Mouse (Mus musculus) hindbrain, postnatal 0 days (tissue): ENCODE measurements around the gene Bicc1. TPM values are rescaled to one million over a fixed set of nuclear protein-coding genes. Genes with fewer than 3 reads are reported as not detected.

Experiments used
- ATAC-seq: fragments of 200-750 bp; cut with Nextera tagmentation; 2 replicates; pipeline ENCODE4 v1.8.0; 2017; ENCODE audit warnings: mild to moderate bottlenecking, moderate TSS enrichment, moderate library complexity
- DNase-seq: peaks from one replicate; pipeline ENCODE4 v3.0.0-alpha.2; 2015; ENCODE audit warnings: low spot score
- H3K27ac ChIP-seq: fragments of 300-500 bp; sonication (generic); 2 replicates; pipeline ENCODE4 v1.5.1; 2014; ENCODE audit warnings: mild to moderate bottlenecking
- H3K27me3 ChIP-seq: fragments of 300-500 bp; sonication (generic); 2 replicates; pipeline ENCODE4 v1.6.1; 2014; ENCODE audit warnings: low read length, mixed read lengths; ENCODE audit not compliant: insufficient read depth
- H3K36me3 ChIP-seq: fragments of 300-500 bp; sonication (generic); 2 replicates; pipeline ENCODE4 v1.6.1; 2014; ENCODE audit warnings: low read length, mixed read lengths; ENCODE audit not compliant: insufficient read depth
- H3K4me1 ChIP-seq: fragments of 300-500 bp; sonication (generic); 2 replicates; pipeline ENCODE4 v1.6.1; 2014; ENCODE audit warnings: antibody characterized with exemption, low read length, mixed read lengths; ENCODE audit not compliant: insufficient read depth
- H3K4me2 ChIP-seq: fragments of 300-500 bp; sonication (generic); 2 replicates; pipeline ENCODE4 v1.6.1; 2014; ENCODE audit warnings: low read depth, mild to moderate bottlenecking, low read length, moderate library complexity, mixed read lengths
- H3K4me3 ChIP-seq: fragments of 300-500 bp; sonication (generic); 2 replicates; pipeline ENCODE4 v1.5.1; 2014; ENCODE audit warnings: low read length
- H3K9ac ChIP-seq: fragments of 300-500 bp; sonication (generic); replicated peaks from 2 replicates; pipeline ENCODE4 v1.6.1; 2014; ENCODE audit warnings: mild to moderate bottlenecking, low read length, moderate library complexity, mixed read lengths
- H3K9me3 ChIP-seq: fragments of 300-500 bp; sonication (generic); 2 replicates; pipeline ENCODE4 v1.6.1; 2016; ENCODE audit warnings: low read length, mixed read lengths
- CTCF ChIP-seq: IDR thresholded peaks from 2 replicates; pipeline ENCODE4 v1.5.1; 2016; ENCODE audit warnings: antibody characterized with exemption, control low read depth, low read depth
- WGBS: fragments of 180-500 bp; shearing (Covaris S2); extraction: QIAGEN DNeasy Blood & Tissue Kit; methylation state at CpG from one replicate; pipeline ENCODE4 v1.1.7; 2014; 5-methylcytosine and 5-hydroxymethylcytosine counted together
- polyA plus RNA-seq: library from polyadenylated mRNA; unstranded; fragments of >200 nt; fragmentation: Nextera tagmentation; extraction: Ambion mirVana; gene quantifications from 2 replicates; pipeline ENCODE4 v1.2.1, GENCODE M21; 2015
- total RNA-seq: library from RNA; depleted of rRNA; stranded (reverse); fragments of >200 nt; gene quantifications from 2 replicates; pipeline ENCODE4 v1.2.3, GENCODE M21; 2014

The Bicc1 gene
- total and polyA plus RNA-seq, 2 experiments from 2014 or later, result 5.1 to 6.5 TPM

DNA sequence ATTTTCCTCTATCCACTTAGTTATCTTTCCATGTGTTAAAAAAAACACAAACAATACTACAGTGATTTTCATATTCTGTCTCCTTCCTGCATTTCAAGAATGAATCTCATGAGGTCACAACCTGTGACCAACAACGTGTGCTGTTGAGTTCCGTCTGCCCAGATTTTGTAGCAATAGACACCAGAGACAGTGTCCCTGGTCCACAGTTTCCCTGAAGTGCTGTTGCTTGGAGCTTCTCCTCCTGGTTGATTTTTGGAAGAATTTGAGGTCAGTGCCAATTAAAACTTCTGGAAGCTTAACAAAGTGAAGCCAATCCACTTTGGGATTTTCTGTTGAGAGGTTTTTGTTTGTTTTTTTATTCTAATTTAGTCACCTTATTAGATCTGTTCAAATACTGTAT lies 16.9 kb downstream of the Bicc1 start:
- H3K4me1 ChIP-seq, result no peaks in the 10 kb centered on the region
- H3K27ac ChIP-seq, result no peak overlapping the region
- H3K4me2 ChIP-seq, result no peak overlapping the region
- no peak overlapping the region for H3K9ac ChIP-seq
- H3K27me3 ChIP-seq, result no peaks in the 10 kb centered on the region
- 94% methylated on average over 2 of the region's 2 CpGs for WGBS
- H3K4me3 ChIP-seq, result no peak overlapping the region
- TF ChIP-seq CTCF, result no peak
- H3K36me3 ChIP-seq, result no peaks in the 10 kb centered on the region
- ATAC-seq (no peak), DNase-seq (no peak)
- 0 out of 2 replicates have a peak, but pooled peaks cover 4% of the 10 kb centered on the region for H3K9me3 ChIP-seq

DNA sequence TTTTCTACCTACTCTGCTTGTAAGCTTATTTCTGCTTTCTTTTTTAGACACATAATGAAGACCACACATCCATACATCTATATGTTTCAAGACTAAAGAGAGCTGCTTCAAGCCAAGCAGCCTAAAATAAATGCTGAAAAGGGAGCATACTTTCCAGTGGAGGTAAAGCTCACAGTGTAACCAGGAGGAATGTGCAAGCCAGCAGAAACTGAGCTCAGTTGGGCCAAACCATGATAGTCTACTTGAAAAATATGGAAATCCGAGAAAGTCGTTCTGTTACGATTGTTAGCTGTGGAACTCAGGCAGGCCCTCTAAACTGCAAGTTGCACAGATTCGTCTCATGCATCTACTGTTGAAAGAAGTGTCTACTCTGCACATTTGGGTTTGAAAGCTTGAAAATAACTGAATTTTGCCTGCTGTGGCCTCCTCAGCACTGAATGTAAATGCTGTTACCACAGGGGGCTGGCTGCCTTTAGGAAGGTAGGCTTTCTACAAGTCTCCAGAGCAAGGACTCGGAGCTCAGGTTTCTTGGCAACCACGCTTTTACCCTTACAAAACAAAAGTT lies 19.1 kb downstream of the Bicc1 start:
- DNase-seq, result no peak

DNA sequence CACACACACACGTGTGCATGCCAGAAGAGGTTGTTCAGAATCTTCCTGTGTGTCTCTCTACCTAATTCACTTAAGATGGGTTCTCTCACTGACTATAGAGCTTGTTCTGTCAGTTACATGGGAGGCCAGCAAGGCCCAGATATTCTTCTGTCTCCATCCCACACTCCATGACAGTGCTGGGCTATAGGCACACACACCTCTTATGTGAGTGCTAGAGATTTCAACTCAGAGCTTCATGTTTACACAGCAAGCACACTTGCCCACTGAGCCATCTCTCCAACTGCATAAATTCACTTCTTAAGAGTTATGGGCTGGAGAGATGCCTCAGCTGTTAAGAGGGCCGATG lies 20.7 kb downstream of the Bicc1 start:
- Histone ChIP-seq H3K4me1 (no peaks in the 10 kb centered on the region), H3K9ac (no peak overlapping the region), H3K36me3 (no peaks in the 10 kb centered on the region), H3K4me2 (no peak overlapping the region), H3K9me3 (0 out of 2 replicates have a peak, but pooled peaks cover 4% of the 10 kb centered on the region), H3K27me3 (no peaks in the 10 kb centered on the region), H3K4me3 (no peak overlapping the region), H3K27ac (no peak overlapping the region)
- DNase-seq, result no peak
- 69% methylated on average over 2 of the region's 2 CpGs for WGBS
- no peak for ATAC-seq
- TF ChIP-seq CTCF, result no peak

More for the DNA sequence above, 19.1 kb downstream of the Bicc1 start:
- no peak overlapping the region for H3K4me2 ChIP-seq
- no peak overlapping the region for H3K9ac ChIP-seq
- H3K9me3 ChIP-seq, result 0 out of 2 replicates have a peak, but pooled peaks cover 4% of the 10 kb centered on the region
- H3K4me3 ChIP-seq, result no peak overlapping the region
- no peak for ATAC-seq
- no peak overlapping the region for H3K27ac ChIP-seq
- WGBS, result 69% methylated on average over 6 of the region's 6 CpGs
- no peaks in the 10 kb centered on the region for H3K4me1 ChIP-seq
- no peak for TF ChIP-seq CTCF
- no peaks in the 10 kb centered on the region for H3K36me3 ChIP-seq
- H3K27me3 ChIP-seq, result no peaks in the 10 kb centered on the region

GRCm38 (mm10) chr10:71138132-71138851 lies 21.2 kb downstream of the Bicc1 start:
- Histone ChIP-seq H3K36me3 (no peaks in the 10 kb centered on the region), H3K4me2 (no peak overlapping the region), H3K27ac (no peak overlapping the region), H3K4me1 (no peaks in the 10 kb centered on the region), H3K27me3 (no peaks in the 10 kb centered on the region), H3K4me3 (no peak overlapping the region), H3K9ac (no peak overlapping the region), H3K9me3 (0 out of 2 replicates have a peak, but pooled peaks cover 4% of the 10 kb centered on the region)
- TF ChIP-seq CTCF, result no peak
- no peak for DNase-seq
- ATAC-seq, result no peak
- WGBS, result 59% methylated on average over 13 of the region's 14 CpGs

GRCm38 (mm10) chr10:71137606-71138005 lies 21.9 kb downstream of the Bicc1 start:
- Histone ChIP-seq H3K4me3 (no peak overlapping the region), H3K9me3 (0 out of 2 replicates have a peak, but pooled peaks cover 3% of the 10 kb centered on the region), H3K27me3 (no peaks in the 10 kb centered on the region), H3K4me1 (no peaks in the 10 kb centered on the region), H3K9ac (no peak overlapping the region), H3K27ac (no peak overlapping the region), H3K4me2 (no peak overlapping the region), H3K36me3 (no peaks in the 10 kb centered on the region)
- no peak for DNase-seq
- 95% methylated on average over 9 of the region's 9 CpGs for WGBS
- no peak for ATAC-seq
- no peak for TF ChIP-seq CTCF

- Histone ChIP-seq H3K4me1 (no peaks in the 10 kb centered on the region), H3K27me3 (no peaks in the 10 kb centered on the region), H3K9me3 (no peaks in the 10 kb centered on the region), H3K36me3 (no peaks in the 10 kb centered on the region), H3K4me2 (no peak overlapping the region), H3K9ac (no peak overlapping the region), H3K4me3 (no peak overlapping the region), H3K27ac (no peak overlapping the region)
- TF ChIP-seq CTCF, result no peak
- no peak for DNase-seq
- 72% methylated on average over 9 of the region's 9 CpGs for WGBS
- no peak for ATAC-seq
Measured at GRCm38 (mm10) chr10:71131333-71131732, 28.2 kb downstream of the Bicc1 start.

GRCm38 (mm10) chr10:71130261-71130660 lies 29.2 kb downstream of the Bicc1 start:
- WGBS, result 68% methylated on average over 9 of the region's 9 CpGs
- H3K27ac ChIP-seq, result no peak overlapping the region
- no peak for TF ChIP-seq CTCF
- DNase-seq (no peak), ATAC-seq (no peak)
- no peak overlapping the region for H3K9ac ChIP-seq
- H3K4me3 ChIP-seq, result no peak overlapping the region
- no peaks in the 10 kb centered on the region for H3K27me3 ChIP-seq
- H3K4me1 ChIP-seq, result no peaks in the 10 kb centered on the region
- H3K4me2 ChIP-seq, result no peak overlapping the region
- no peaks in the 10 kb centered on the region for H3K36me3 ChIP-seq
- no peaks in the 10 kb centered on the region for H3K9me3 ChIP-seq
